In the genomic region with DNA sequence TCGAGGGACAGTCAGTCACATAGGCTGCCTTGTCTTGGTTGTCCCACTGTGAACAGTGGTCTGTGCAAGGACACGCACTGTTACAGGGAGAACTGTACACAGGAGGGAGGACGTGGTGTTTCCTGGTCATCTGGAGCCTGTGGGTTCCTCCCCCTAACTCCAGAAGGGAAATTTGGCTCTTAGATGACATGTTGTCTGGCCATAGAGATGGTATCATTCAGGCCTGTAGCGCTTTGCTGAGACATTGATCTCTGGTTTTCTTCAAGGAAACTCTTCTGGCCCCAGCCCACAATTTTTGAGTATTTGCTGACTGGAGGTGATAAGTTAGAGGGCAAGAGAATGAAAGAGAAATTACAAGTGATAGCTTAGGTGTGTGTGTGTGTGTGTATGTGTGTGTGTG, we compare ENCODE assay signal across 20 mouse cellular contexts. TPM values are rescaled to one million over a fixed set of nuclear protein-coding genes. Genes with fewer than 3 reads are reported as not detected.
DNase-seq lines count a peak whose midpoint lies in the region; ATAC-seq and TF ChIP-seq lines count a peak whose summit lies in the region.
"Had no signal": no experiment of that assay in that cellular context is flagged by ENCODE, and none has a peak within 500 bp of the region (broad histone marks: within the 10 kb centered on the region; RNA-seq: fewer than 3 reads in every experiment).

No protein-coding gene starts in this region.

- no peak for TF ChIP-seq POLR2A in embryonic fibroblast, embryonic 13.5 days (IDR thresholded peaks at IDR 0.05; ENCODE audit: low read depth, low read length)
- TF ChIP-seq POLR2A in kidney, adult 2 months (IDR thresholded peaks at IDR 0.05; ENCODE audit: low read depth, low read length), result no peak

- no peak overlapping the region for H3K4me3 ChIP-seq in heart, embryonic 10.5 days
- 0 out of 2 replicates have a peak overlapping the region, but pooled peaks have one; percentile 2 for H3K4me3 ChIP-seq in intestine, embryonic 14.5 days (ENCODE audit: low read depth, low read length)
- H3K4me3 ChIP-seq in intestine, postnatal 0 days (ENCODE audit: low read depth, low read length), result no peak overlapping the region
- peak overlapping the region; percentile 94 for H3K4me3 ChIP-seq in embryonic fibroblast, embryonic 13.5 days (ENCODE audit: insufficient read depth, low read length)
- H3K4me3 ChIP-seq in stomach, embryonic 15.5 days (replicated peaks), result no peak overlapping the region
- H3K4me3 ChIP-seq in kidney, adult 2 months (ENCODE audit: insufficient read depth, low read depth, low read length), result no peak overlapping the region
- H3K4me3 ChIP-seq: forebrain, embryonic 15.5 days; hindbrain, embryonic 13.5 days; neural tube, embryonic 13.5 days had no signal

- H3K4me2 ChIP-seq in intestine, embryonic 14.5 days (ENCODE audit: low read length), result peak overlapping the region; percentile 62
- H3K4me2 ChIP-seq in intestine, postnatal 0 days (replicated peaks; ENCODE audit: low read depth), result no peak overlapping the region
- H3K4me2 ChIP-seq in stomach, embryonic 15.5 days, result peak overlapping the region; percentile 89
- H3K4me2 ChIP-seq: forebrain, embryonic 15.5 days; hindbrain, embryonic 13.5 days; midbrain, embryonic 11.5 days; neural tube, embryonic 13.5 days had no signal

- WGBS in heart, embryonic 10.5 days, result 66% methylated on average over 4 of the region's 4 CpGs
- WGBS in intestine, embryonic 14.5 days, result 57% methylated on average over 4 of the region's 4 CpGs
- 71% methylated on average over 4 of the region's 4 CpGs for whole genome bisulfite sequencing in intestine, postnatal 0 days
- WGBS in stomach, embryonic 15.5 days, result 65% methylated on average over 4 of the region's 4 CpGs
- 77% methylated on average over 4 of the region's 4 CpGs for WGBS in kidney, adult 2 months

- ATAC-seq in intestine, embryonic 14.5 days (replicated peaks; ENCODE audit: low FRiP score, low TSS enrichment, low read depth), result no peak
- ATAC-seq in intestine, postnatal 0 days, result no peak
- ATAC-seq in stomach, embryonic 15.5 days (ENCODE audit: insufficient read depth, low FRiP score, low read depth), result no peak
- ATAC-seq: forebrain, embryonic 15.5 days had no signal

- peaks cover 38% of the 10 kb centered on the region for H3K27me3 ChIP-seq in heart, embryonic 10.5 days (ENCODE audit: insufficient read depth, poor library complexity, severe bottlenecking)
- H3K27me3 ChIP-seq in intestine, embryonic 14.5 days (replicated peaks; ENCODE audit: control insufficient read depth, insufficient read depth, low read length), result no peaks in the 10 kb centered on the region
- no peaks in the 10 kb centered on the region for H3K27me3 ChIP-seq in intestine, postnatal 0 days (replicated peaks; ENCODE audit: control insufficient read depth, insufficient read depth, low read length)
- H3K27me3 ChIP-seq in stomach, embryonic 15.5 days (replicated peaks), result no peaks in the 10 kb centered on the region
- H3K27me3 ChIP-seq in kidney, adult 2 months (replicated peaks; ENCODE audit: control insufficient read depth, insufficient read depth, low read length), result no peaks in the 10 kb centered on the region

- no peak for TF ChIP-seq CTCF in intestine, postnatal 0 days (IDR thresholded peaks at IDR 0.05; ENCODE audit: low read depth)
- TF ChIP-seq CTCF in embryonic fibroblast, embryonic 13.5 days (IDR thresholded peaks at IDR 0.05; ENCODE audit: borderline replicate concordance, insufficient read depth, low read length), result no peak
- no peak for TF ChIP-seq CTCF in kidney, adult 2 months (conservative IDR thresholded peaks at IDR 0.05; ENCODE audit: insufficient read depth, insufficient read length, low read depth, low read length)

- DNase-seq in heart, embryonic 10.5 days (ENCODE audit: low spot score), result no peak
- no peak for DNase-seq in heart, adult 18-20 months
- no peak for DNase-seq in intestine, embryonic 14.5 days (ENCODE audit: low spot score)
- no peak for DNase-seq in adrenal gland, postnatal 14 days
- no peak for DNase-seq in kidney, adult 2 months
- DNase-seq: cerebellum, adult 2 months; cerebellum, postnatal 36 days; gastrocnemius, postnatal 14 days; heart, postnatal 10 days; kidney, adult 11 months; lung, adult 18-20 months; right cerebral cortex, adult 18-20 months; spleen, adult 18-20 months had no signal

- H3K36me3 ChIP-seq in heart, embryonic 10.5 days, result no peaks in the 10 kb centered on the region
- H3K36me3 ChIP-seq in intestine, embryonic 14.5 days (ENCODE audit: control insufficient read depth, insufficient read depth, low read length), result no peaks in the 10 kb centered on the region
- no peaks in the 10 kb centered on the region; the same call in 1 of the 2 replicates for H3K36me3 ChIP-seq in intestine, postnatal 0 days (ENCODE audit: control insufficient read depth, insufficient read depth)
- H3K36me3 ChIP-seq in stomach, embryonic 15.5 days, result no peaks in the 10 kb centered on the region
- no peaks in the 10 kb centered on the region for H3K36me3 ChIP-seq in kidney, adult 2 months (ENCODE audit: control insufficient read depth, insufficient read depth, low read length)
- H3K36me3 ChIP-seq: forebrain, embryonic 15.5 days; hindbrain, embryonic 13.5 days; neural tube, embryonic 13.5 days had no signal

- peak overlapping the region; percentile 83 for H3K27ac ChIP-seq in heart, embryonic 10.5 days
- H3K27ac ChIP-seq in intestine, embryonic 14.5 days (ENCODE audit: low read depth), result peak overlapping the region; percentile 85
- H3K27ac ChIP-seq in intestine, postnatal 0 days (ENCODE audit: low read depth, low read length), result no peak overlapping the region
- H3K27ac ChIP-seq in embryonic fibroblast, embryonic 13.5 days (ENCODE audit: insufficient read depth, low read length), result peak overlapping the region; percentile 89
- H3K27ac ChIP-seq in stomach, embryonic 15.5 days, result peak overlapping the region; percentile 84
- no peak overlapping the region for H3K27ac ChIP-seq in kidney, adult 2 months (ENCODE audit: insufficient read depth, low read depth, low read length)
- H3K27ac ChIP-seq: forebrain, embryonic 15.5 days; hindbrain, embryonic 13.5 days; neural tube, embryonic 13.5 days had no signal

- peaks cover 46% of the 10 kb centered on the region for H3K4me1 ChIP-seq in heart, embryonic 10.5 days
- H3K4me1 ChIP-seq in intestine, embryonic 14.5 days (replicated peaks; ENCODE audit: control insufficient read depth, insufficient read depth, low read length), result peaks cover 50% of the 10 kb centered on the region
- peaks cover 8% of the 10 kb centered on the region; the same call in 1 of the 2 replicates for H3K4me1 ChIP-seq in intestine, postnatal 0 days (replicated peaks; ENCODE audit: control insufficient read depth, insufficient read depth, low read length)
- H3K4me1 ChIP-seq in embryonic fibroblast, embryonic 13.5 days (ENCODE audit: control insufficient read depth, insufficient read depth, low read length), result peaks cover 20% of the 10 kb centered on the region
- H3K4me1 ChIP-seq in stomach, embryonic 15.5 days, result peaks cover 28% of the 10 kb centered on the region
- peaks cover 9% of the 10 kb centered on the region; the same call in 1 of the 2 replicates for H3K4me1 ChIP-seq in kidney, adult 2 months (ENCODE audit: control insufficient read depth, insufficient read depth, low read length)

- H3K9me3 ChIP-seq in heart, embryonic 10.5 days, result no peaks in the 10 kb centered on the region
- H3K9me3 ChIP-seq in intestine, embryonic 14.5 days (ENCODE audit: control insufficient read depth, low read length), result no peaks in the 10 kb centered on the region
- H3K9me3 ChIP-seq in intestine, postnatal 0 days (ENCODE audit: control insufficient read depth), result no peaks in the 10 kb centered on the region
- no peaks in the 10 kb centered on the region for H3K9me3 ChIP-seq in stomach, embryonic 15.5 days
- H3K9me3 ChIP-seq: forebrain, embryonic 15.5 days; hindbrain, embryonic 13.5 days; neural tube, embryonic 13.5 days had no signal

- H3K9ac ChIP-seq in intestine, embryonic 14.5 days (ENCODE audit: low read length), result no peak overlapping the region
- no peak overlapping the region for H3K9ac ChIP-seq in intestine, postnatal 0 days (ENCODE audit: low read depth, low read length)
- H3K9ac ChIP-seq in stomach, embryonic 15.5 days, result no peak overlapping the region
- H3K9ac ChIP-seq: forebrain, embryonic 15.5 days; hindbrain, embryonic 13.5 days; neural tube, embryonic 13.5 days had no signal

RNA-seq across cellular contexts. Expression of gene Gsn, which starts 2.4 kb away (rescaled TPM):
- 52.5 and 84.3 TPM in 2 replicates for polyA plus RNA-seq in heart, embryonic 10.5 days (2016; fragmentation: Nextera tagmentation; extraction: Ambion mirVana)
- total RNA-seq in heart, adult 18-20 months (2021), result 100 to 1,000 TPM; 742 to 802 TPM
- polyA plus RNA-seq in intestine, embryonic 14.5 days (2014; fragmentation: Nextera tagmentation; extraction: Ambion mirVana), result 190 and 194 TPM in 2 replicates
- 129 and 138 TPM in 2 replicates for polyA plus RNA-seq in intestine, postnatal 0 days (2015; fragmentation: Nextera tagmentation; extraction: Ambion mirVana)
- polyA plus RNA-seq in embryonic fibroblast, embryonic 13.5 days (2011; ENCODE audit: insufficient read length, low read depth, missing spikeins), result 451 and 719 TPM in 2 replicates
- 233 and 253 TPM in 2 replicates for polyA plus RNA-seq in stomach, embryonic 15.5 days (2015; fragmentation: Nextera tagmentation; extraction: Ambion mirVana)
- 179 and 208 TPM in 2 replicates for total RNA-seq in adrenal gland, postnatal 14 days (2021)
- 269 and 357 TPM in 2 replicates for polyA plus RNA-seq in kidney, adult 2 months (2012; rRNA removed)

RNA-seq across cellular contexts. Expression of gene Rab14, which starts 57.7 kb away (rescaled TPM):
- polyA plus RNA-seq in heart, embryonic 10.5 days (2016; fragmentation: Nextera tagmentation; extraction: Ambion mirVana), result 220 and 234 TPM in 2 replicates
- total RNA-seq in heart, adult 18-20 months (2021), result 100 to 1,000 TPM; 128 to 136 TPM
- polyA plus RNA-seq in intestine, embryonic 14.5 days (2014; fragmentation: Nextera tagmentation; extraction: Ambion mirVana), result 258 and 299 TPM in 2 replicates
- polyA plus RNA-seq in intestine, postnatal 0 days (2015; fragmentation: Nextera tagmentation; extraction: Ambion mirVana), result 364 and 399 TPM in 2 replicates
- polyA plus RNA-seq in embryonic fibroblast, embryonic 13.5 days (2011; ENCODE audit: insufficient read length, low read depth, missing spikeins), result 151 and 159 TPM in 2 replicates
- 283 and 304 TPM in 2 replicates for polyA plus RNA-seq in stomach, embryonic 15.5 days (2015; fragmentation: Nextera tagmentation; extraction: Ambion mirVana)
- 184 and 199 TPM in 2 replicates for total RNA-seq in adrenal gland, postnatal 14 days (2021)
- polyA plus RNA-seq in kidney, adult 2 months (2012; rRNA removed), result 149 and 170 TPM in 2 replicates

Comparison
In these comparisons a context has a peak if more than half of its experiments do, and no peak if none do; other contexts are left out.
1. H3K27ac ChIP-seq: peak in heart, embryonic 10.5 days (single experiment), intestine, embryonic 14.5 days (single experiment), embryonic fibroblast, embryonic 13.5 days (single experiment) and stomach, embryonic 15.5 days (single experiment); none in intestine, postnatal 0 days (single experiment) and kidney, adult 2 months (single experiment).
2. H3K4me3 ChIP-seq: peak in intestine, embryonic 14.5 days (single experiment) and embryonic fibroblast, embryonic 13.5 days (single experiment); none in heart, embryonic 10.5 days (single experiment), intestine, postnatal 0 days (single experiment), stomach, embryonic 15.5 days (single experiment) and kidney, adult 2 months (single experiment).